Mouse (Mus musculus) erythroblast, embryonic 14.5 days (primary cell): ENCODE measurements at regions not wholly inside any gene's neighbourhood (a gene's known extent, or its start where the extent isn't known, plus 50 kb on each side); places are given as distances from the start of the nearest gene placed in this dataset.

ENCODE experiments used
- H3K27me3 ChIP-seq: 2 replicates; pipeline ENCODE4 v1.6.1; 2012; ENCODE audit warnings: inconsistent platforms; ENCODE audit not compliant: control insufficient read depth
- H3K36me3 ChIP-seq: 2 replicates; pipeline ENCODE4 v1.6.1; 2012; ENCODE audit warnings: mild to moderate bottlenecking, inconsistent platforms; ENCODE audit not compliant: control insufficient read depth
- H3K4me1 ChIP-seq: 2 replicates; pipeline ENCODE4 v1.6.1; 2012; ENCODE audit warnings: inconsistent platforms; ENCODE audit not compliant: control insufficient read depth
- H3K4me3 ChIP-seq: replicated peaks from 2 replicates; pipeline ENCODE3; 2012; ENCODE audit warnings: moderate library complexity, mild to moderate bottlenecking, inconsistent platforms
- H3K9me3 ChIP-seq: 2 replicates; pipeline ENCODE4 v1.6.1; 2012; ENCODE audit warnings: low read length, inconsistent platforms, mixed read lengths; ENCODE audit not compliant: control insufficient read depth
- GATA1 ChIP-seq: IDR thresholded peaks from 2 replicates; pipeline ENCODE4 v1.6.1; 2012; ENCODE audit warnings: low read length, inconsistent platforms, mixed read lengths
- TAL1 ChIP-seq: IDR thresholded peaks from 3 replicates; pipeline ENCODE4 v1.6.1; 2012; ENCODE audit warnings: low read length, inconsistent platforms, mixed read lengths

GRCm38 (mm10) chr10:16618752-16619151 is 1104.3 kb upstream of the Cited2 start:
- TF ChIP-seq TAL1, result no peak
- TF ChIP-seq GATA1, result no peak
- Histone ChIP-seq H3K4me3 (no peak overlapping the region), H3K36me3 (no peaks in the 10 kb centered on the region), H3K27me3 (no peaks in the 10 kb centered on the region), H3K9me3 (no peaks in the 10 kb centered on the region), H3K4me1 (peaks cover 2% of the 10 kb centered on the region)

- Histone ChIP-seq H3K27me3 (no peaks in the 10 kb centered on the region), H3K4me3 (no peak overlapping the region), H3K4me1 (peaks cover 2% of the 10 kb centered on the region), H3K9me3 (no peaks in the 10 kb centered on the region), H3K36me3 (no peaks in the 10 kb centered on the region)
- no peak for TF ChIP-seq GATA1
- TF ChIP-seq TAL1, result no peak
These were observed 1103.4 kb upstream of the Cited2 start for GRCm38 (mm10) chr10:16619584-16619983.

GRCm38 (mm10) chr10:16620804-16621559 is 1102.0 kb upstream of the Cited2 start:
- Histone ChIP-seq H3K27me3 (no peaks in the 10 kb centered on the region), H3K9me3 (no peaks in the 10 kb centered on the region), H3K36me3 (no peaks in the 10 kb centered on the region), H3K4me1 (peaks cover 2% of the 10 kb centered on the region), H3K4me3 (no peak overlapping the region)
- no peak for TF ChIP-seq TAL1
- TF ChIP-seq GATA1, result no peak

GRCm38 (mm10) chr10:16622821-16623220 is 1100.2 kb upstream of the Cited2 start:
- Histone ChIP-seq H3K4me3 (no peak overlapping the region), H3K27me3 (no peaks in the 10 kb centered on the region), H3K36me3 (no peaks in the 10 kb centered on the region), H3K4me1 (peaks cover 2% of the 10 kb centered on the region), H3K9me3 (no peaks in the 10 kb centered on the region)
- TF ChIP-seq TAL1, result no peak
- no peak for TF ChIP-seq GATA1

- TF ChIP-seq GATA1 (no peak), TAL1 (no peak)
- Histone ChIP-seq H3K27me3 (no peaks in the 10 kb centered on the region), H3K4me1 (peaks cover 4% of the 10 kb centered on the region), H3K9me3 (no peaks in the 10 kb centered on the region), H3K4me3 (no peak overlapping the region), H3K36me3 (no peaks in the 10 kb centered on the region)
These were observed 1089.8 kb upstream of the Cited2 start for GRCm38 (mm10) chr10:16633236-16633635.

GRCm38 (mm10) chr10:16635463-16635862 is 1087.6 kb upstream of the Cited2 start:
- Histone ChIP-seq H3K36me3 (no peaks in the 10 kb centered on the region), H3K27me3 (no peaks in the 10 kb centered on the region), H3K4me3 (no peak overlapping the region), H3K4me1 (peaks cover 5% of the 10 kb centered on the region), H3K9me3 (no peaks in the 10 kb centered on the region)
- no peak for TF ChIP-seq GATA1
- no peak for TF ChIP-seq TAL1

GRCm38 (mm10) chr10:16637006-16637405 is 1086.0 kb upstream of the Cited2 start:
- H3K27me3 ChIP-seq, result no peaks in the 10 kb centered on the region

GRCm38 (mm10) chr10:16638111-16638510 is 1084.9 kb upstream of the Cited2 start:
- Histone ChIP-seq H3K4me3 (no peak overlapping the region), H3K36me3 (no peaks in the 10 kb centered on the region), H3K9me3 (no peaks in the 10 kb centered on the region), H3K27me3 (no peaks in the 10 kb centered on the region), H3K4me1 (peaks cover 5% of the 10 kb centered on the region)
- no peak for TF ChIP-seq GATA1
- TF ChIP-seq TAL1, result no peak

More at GRCm38 (mm10) chr10:16637006-16637405, 1086.0 kb upstream of the Cited2 start:
- no peaks in the 10 kb centered on the region for H3K36me3 ChIP-seq
- no peak for TF ChIP-seq GATA1
- no peak for TF ChIP-seq TAL1
- H3K4me3 ChIP-seq, result no peak overlapping the region
- H3K9me3 ChIP-seq, result no peaks in the 10 kb centered on the region
- H3K4me1 ChIP-seq, result peaks cover 5% of the 10 kb centered on the region

- no peaks in the 10 kb centered on the region for H3K27me3 ChIP-seq
- no peak overlapping the region for H3K4me3 ChIP-seq
- H3K9me3 ChIP-seq, result no peaks in the 10 kb centered on the region
- peaks cover 5% of the 10 kb centered on the region for H3K4me1 ChIP-seq
- TF ChIP-seq TAL1 (no peak), GATA1 (no peak)
- no peaks in the 10 kb centered on the region for H3K36me3 ChIP-seq
These were observed 1082.9 kb upstream of the Cited2 start for GRCm38 (mm10) chr10:16640136-16640535.
